Mouse (Mus musculus) thymus, adult 18-20 months (tissue): ENCODE results near the gene Ptger1.

Source experiments
- DNase-seq, 2 experiments: peaks; one replicate each; pipeline ENCODE4 v3.0.0; 2022; ENCODE audit warnings: mixed read lengths in 2 of 2

The Ptger1 gene

GRCm38 (mm10) chr8:83697374-83698220 lies 31.1 kb downstream of the Ptger1 start:
- peak in 1 of 2 experiments; percentile 40 for DNase-seq

- DNase-seq = peak; percentile 70 to 85
Measured at GRCm38 (mm10) chr8:83698291-83698660, 31.8 kb downstream of the Ptger1 start.

GRCm38 (mm10) chr8:83698661-83699453 lies 32.4 kb downstream of the Ptger1 start, which contains the start of gene Pkn1:
TSS of gene Pkn1 (minus strand) at chr8:83699179.
- peak; percentile 66 for DNase-seq

GRCm38 (mm10) chr8:83699566-83699965 lies 33.1 kb downstream of the Ptger1 start:
- no peak for DNase-seq

- DNase-seq = no peak
Measured at GRCm38 (mm10) chr8:83700423-83701085, 34.1 kb downstream of the Ptger1 start.

GRCm38 (mm10) chr8:83703426-83703825 lies 36.9 kb downstream of the Ptger1 start:
- DNase-seq = no peak

GRCm38 (mm10) chr8:83706411-83706810 lies 39.9 kb downstream of the Ptger1 start:
- no peak for DNase-seq

- DNase-seq = no peak
Measured at GRCm38 (mm10) chr8:83707554-83707953, 41.1 kb downstream of the Ptger1 start.

GRCm38 (mm10) chr8:83714676-83715030 lies 48.2 kb downstream of the Ptger1 start:
- no peak for DNase-seq

GRCm38 (mm10) chr8:83715031-83715690 lies 48.7 kb downstream of the Ptger1 start, which contains the start of gene Ddx39:
TSS of gene Ddx39 (plus strand) at chr8:83715177.
- peak; percentile 92 to 98 for DNase-seq

- DNase-seq = no peak
Measured at GRCm38 (mm10) chr8:83715771-83716170, 49.3 kb downstream of the Ptger1 start.

GRCm38 (mm10) chr8:83716563-83716962 lies 50.1 kb downstream of the Ptger1 start:
- no peak for DNase-seq

- no peak for DNase-seq
Measured at GRCm38 (mm10) chr8:83719048-83719447, 52.6 kb downstream of the Ptger1 start.

GRCm38 (mm10) chr8:83719693-83720092 lies 53.2 kb downstream of the Ptger1 start:
- no peak for DNase-seq

- DNase-seq = no peak
Measured at GRCm38 (mm10) chr8:83721405-83722025, 55.0 kb downstream of the Ptger1 start.
